Mouse (Mus musculus): ENCODE results near the gene Zdhhc17. TPM values are rescaled to one million over a fixed set of nuclear protein-coding genes. Genes with fewer than 3 reads are reported as not detected.

The Zdhhc17 gene
- polyA plus RNA-seq, 1 experiment from 2014 or later: 19.7 TPM

DNA sequence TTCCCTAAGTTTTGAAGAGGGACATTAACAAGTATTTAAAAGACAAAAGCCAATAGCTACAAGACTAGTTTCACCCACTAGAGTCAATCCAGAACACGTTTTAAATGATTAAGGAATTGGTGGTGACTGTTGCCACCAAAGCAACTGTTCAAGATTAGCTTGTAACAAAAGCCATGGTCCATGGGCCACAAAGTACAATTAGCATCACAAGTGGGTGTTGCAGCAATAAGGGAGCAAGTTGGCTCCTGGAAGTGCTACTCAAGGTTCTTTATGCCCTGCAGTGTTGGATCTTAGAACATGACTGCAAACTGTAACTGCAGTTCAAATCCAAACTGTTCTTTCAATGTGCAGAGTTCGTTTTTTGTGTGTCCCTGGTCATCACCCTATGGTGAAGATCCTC, 32.6 kb downstream of the Zdhhc17 start:
- no peak overlapping the region for H3K27ac ChIP-seq (ENCODE audit: low read depth, low read length)
- WGBS (ENCODE audit: insufficient replicate concordance): 49% methylated on average over 2 of the region's 2 CpGs
- H3K27me3 ChIP-seq (ENCODE audit: control insufficient read depth, insufficient read depth, low read length): no peaks in the 10 kb centered on the region
- no peak overlapping the region for H3K4me3 ChIP-seq (ENCODE audit: low read depth, low read length)
- no peak overlapping the region for H3K9ac ChIP-seq (ENCODE audit: low read depth, low read length)
- H3K9me3 ChIP-seq (replicated peaks; ENCODE audit: control insufficient read depth, low read length): no peaks in the 10 kb centered on the region
- no peaks in the 10 kb centered on the region for H3K4me1 ChIP-seq (ENCODE audit: control insufficient read depth, insufficient read depth, low read length)
- no peak for ATAC-seq (replicated peaks; ENCODE audit: insufficient number of reproducible peaks, low FRiP score, low TSS enrichment)
- peaks cover 6% of the 10 kb centered on the region; the same call in 1 of the 2 replicates for H3K36me3 ChIP-seq (ENCODE audit: control insufficient read depth, insufficient read depth, low read length)
- H3K4me2 ChIP-seq: no peak overlapping the region

DNA sequence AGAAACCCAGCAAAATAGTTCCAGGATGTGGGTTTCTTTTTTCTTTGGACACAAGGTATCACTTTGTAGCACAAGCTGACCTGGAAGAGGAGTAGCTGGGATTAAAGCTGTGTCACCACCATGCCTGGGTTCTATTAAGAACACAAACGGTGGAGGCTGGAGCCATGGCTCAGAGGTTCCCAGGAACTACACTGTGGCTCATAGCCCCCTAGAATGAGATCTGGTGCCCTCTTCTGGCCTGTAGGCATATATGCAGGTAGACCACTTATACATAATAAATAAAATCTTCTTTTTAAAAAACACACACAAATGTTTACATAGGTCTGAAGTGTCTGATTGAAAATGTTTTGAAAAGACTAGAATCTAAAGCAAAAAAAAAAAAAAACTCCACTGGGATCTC, 33.9 kb downstream of the Zdhhc17 start:
- 3% methylated on average over 1 of the region's 1 CpGs for WGBS (ENCODE audit: insufficient replicate concordance)
- no peak for ATAC-seq (replicated peaks; ENCODE audit: insufficient number of reproducible peaks, low FRiP score, low TSS enrichment)
- Histone ChIP-seq H3K9me3 (replicated peaks; ENCODE audit: control insufficient read depth, low read length) (no peaks in the 10 kb centered on the region), H3K4me3 (ENCODE audit: low read depth, low read length) (no peak overlapping the region), H3K9ac (ENCODE audit: low read depth, low read length) (no peak overlapping the region), H3K36me3 (ENCODE audit: control insufficient read depth, insufficient read depth, low read length) (peaks cover 8% of the 10 kb centered on the region; the same call in 1 of the 2 replicates), H3K4me1 (ENCODE audit: control insufficient read depth, insufficient read depth, low read length) (no peaks in the 10 kb centered on the region), H3K27me3 (ENCODE audit: control insufficient read depth, insufficient read depth, low read length) (no peaks in the 10 kb centered on the region), H3K4me2 (no peak overlapping the region), H3K27ac (ENCODE audit: low read depth, low read length) (no peak overlapping the region)

DNA sequence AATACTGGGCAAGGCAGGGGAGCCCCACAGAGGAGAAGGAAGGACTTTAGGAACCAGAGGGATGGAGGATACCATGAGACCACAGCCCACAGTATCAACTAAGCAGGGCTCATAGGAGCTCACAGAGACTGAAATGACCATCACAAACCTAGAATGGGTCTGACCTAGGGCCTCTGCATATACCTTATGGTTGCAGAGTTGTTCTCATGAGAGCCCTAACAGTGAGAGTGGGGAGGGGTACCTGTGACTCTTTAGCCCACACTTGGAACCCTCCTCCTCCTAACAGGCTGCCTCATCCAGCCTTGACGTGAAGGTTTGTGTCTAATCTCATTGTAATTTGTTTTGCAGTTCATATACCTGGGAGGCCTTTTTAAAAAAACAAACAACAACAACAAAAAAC, 35.1 kb downstream of the Zdhhc17 start:
- Histone ChIP-seq H3K36me3 (ENCODE audit: control insufficient read depth, insufficient read depth, low read length) (peaks cover 11% of the 10 kb centered on the region; the same call in 1 of the 2 replicates), H3K27me3 (ENCODE audit: control insufficient read depth, insufficient read depth, low read length) (no peaks in the 10 kb centered on the region), H3K4me1 (ENCODE audit: control insufficient read depth, insufficient read depth, low read length) (no peaks in the 10 kb centered on the region), H3K4me2 (no peak overlapping the region), H3K4me3 (ENCODE audit: low read depth, low read length) (no peak overlapping the region), H3K9me3 (replicated peaks; ENCODE audit: control insufficient read depth, low read length) (no peaks in the 10 kb centered on the region), H3K27ac (ENCODE audit: low read depth, low read length) (no peak overlapping the region), H3K9ac (ENCODE audit: low read depth, low read length) (no peak overlapping the region)
- ATAC-seq (replicated peaks; ENCODE audit: insufficient number of reproducible peaks, low FRiP score, low TSS enrichment): no peak
- WGBS (ENCODE audit: insufficient replicate concordance): 81% methylated on average over 1 of the region's 1 CpGs

DNA sequence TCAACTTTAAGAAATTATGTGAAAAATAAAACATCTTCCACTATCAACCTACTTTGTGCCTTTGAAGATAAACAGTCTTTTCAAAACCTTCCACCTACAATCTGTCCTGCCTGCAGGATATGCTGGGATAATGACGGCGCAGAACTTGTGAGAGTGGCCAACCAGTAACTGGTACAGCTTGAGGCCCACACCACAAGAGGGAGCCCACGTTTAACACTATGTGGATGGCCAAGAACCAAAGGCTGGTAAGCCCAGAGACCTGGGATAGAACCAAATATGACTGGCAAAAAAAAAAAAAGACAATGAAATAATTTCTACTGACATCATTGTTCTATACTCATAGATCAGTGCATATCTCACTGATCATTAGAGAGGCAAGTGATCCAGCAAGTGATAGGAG, 35.5 kb downstream of the Zdhhc17 start:
- no peak for ATAC-seq (replicated peaks; ENCODE audit: insufficient number of reproducible peaks, low FRiP score, low TSS enrichment)

GRCm38 (mm10) chr10:110971998-110972397, 37.9 kb downstream of the Zdhhc17 start:
- no peak overlapping the region for H3K4me3 ChIP-seq (ENCODE audit: low read depth, low read length)
- H3K4me1 ChIP-seq (ENCODE audit: control insufficient read depth, insufficient read depth, low read length): no peaks in the 10 kb centered on the region
- H3K9me3 ChIP-seq (replicated peaks; ENCODE audit: control insufficient read depth, low read length): no peaks in the 10 kb centered on the region
- no peak overlapping the region for H3K27ac ChIP-seq (ENCODE audit: low read depth, low read length)
- no peak overlapping the region for H3K9ac ChIP-seq (ENCODE audit: low read depth, low read length)
- H3K4me2 ChIP-seq: no peak overlapping the region
- 73% methylated on average over 9 of the region's 9 CpGs for WGBS (ENCODE audit: insufficient replicate concordance)
- H3K27me3 ChIP-seq (ENCODE audit: control insufficient read depth, insufficient read depth, low read length): no peaks in the 10 kb centered on the region
- peaks cover 8% of the 10 kb centered on the region; the same call in 1 of the 2 replicates for H3K36me3 ChIP-seq (ENCODE audit: control insufficient read depth, insufficient read depth, low read length)
- no peak for ATAC-seq (replicated peaks; ENCODE audit: insufficient number of reproducible peaks, low FRiP score, low TSS enrichment)

More for the DNA sequence above, 35.5 kb downstream of the Zdhhc17 start:
- Histone ChIP-seq H3K9me3 (replicated peaks; ENCODE audit: control insufficient read depth, low read length) (no peaks in the 10 kb centered on the region), H3K4me3 (ENCODE audit: low read depth, low read length) (no peak overlapping the region), H3K4me1 (ENCODE audit: control insufficient read depth, insufficient read depth, low read length) (no peaks in the 10 kb centered on the region), H3K27ac (ENCODE audit: low read depth, low read length) (no peak overlapping the region), H3K36me3 (ENCODE audit: control insufficient read depth, insufficient read depth, low read length) (peaks cover 11% of the 10 kb centered on the region; the same call in 1 of the 2 replicates), H3K27me3 (ENCODE audit: control insufficient read depth, insufficient read depth, low read length) (no peaks in the 10 kb centered on the region), H3K9ac (ENCODE audit: low read depth, low read length) (no peak overlapping the region), H3K4me2 (no peak overlapping the region)
- 58% methylated on average over 3 of the region's 3 CpGs for WGBS (ENCODE audit: insufficient replicate concordance)

DNA sequence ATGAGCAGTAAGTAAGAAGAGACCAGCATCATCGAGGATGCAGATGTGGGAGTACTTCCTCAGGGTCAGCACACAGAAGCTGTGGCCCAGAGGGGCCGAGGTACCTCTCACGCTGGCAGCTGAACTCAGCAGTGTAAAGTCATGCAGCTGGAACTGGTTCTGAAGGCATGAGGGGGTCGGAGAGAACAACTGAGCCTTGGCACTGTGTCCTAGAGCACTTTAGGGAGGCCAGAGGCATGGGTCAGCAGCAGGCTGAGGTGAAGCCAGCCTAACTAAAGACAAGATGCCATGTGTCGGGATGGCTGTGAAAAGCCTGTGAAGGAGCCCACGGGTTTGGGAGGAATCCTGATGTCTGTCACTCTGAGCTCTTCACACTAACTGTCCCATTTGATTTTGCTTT, 38.5 kb downstream of the Zdhhc17 start:
- 85% methylated on average over 6 of the region's 6 CpGs for WGBS (ENCODE audit: insufficient replicate concordance)
- Histone ChIP-seq H3K9ac (ENCODE audit: low read depth, low read length) (no peak overlapping the region), H3K9me3 (replicated peaks; ENCODE audit: control insufficient read depth, low read length) (no peaks in the 10 kb centered on the region), H3K36me3 (ENCODE audit: control insufficient read depth, insufficient read depth, low read length) (peaks cover 8% of the 10 kb centered on the region; the same call in 1 of the 2 replicates), H3K27me3 (ENCODE audit: control insufficient read depth, insufficient read depth, low read length) (no peaks in the 10 kb centered on the region), H3K4me3 (ENCODE audit: low read depth, low read length) (no peak overlapping the region), H3K4me1 (ENCODE audit: control insufficient read depth, insufficient read depth, low read length) (no peaks in the 10 kb centered on the region), H3K4me2 (no peak overlapping the region), H3K27ac (ENCODE audit: low read depth, low read length) (no peak overlapping the region)
- no peak for ATAC-seq (replicated peaks; ENCODE audit: insufficient number of reproducible peaks, low FRiP score, low TSS enrichment)

DNA sequence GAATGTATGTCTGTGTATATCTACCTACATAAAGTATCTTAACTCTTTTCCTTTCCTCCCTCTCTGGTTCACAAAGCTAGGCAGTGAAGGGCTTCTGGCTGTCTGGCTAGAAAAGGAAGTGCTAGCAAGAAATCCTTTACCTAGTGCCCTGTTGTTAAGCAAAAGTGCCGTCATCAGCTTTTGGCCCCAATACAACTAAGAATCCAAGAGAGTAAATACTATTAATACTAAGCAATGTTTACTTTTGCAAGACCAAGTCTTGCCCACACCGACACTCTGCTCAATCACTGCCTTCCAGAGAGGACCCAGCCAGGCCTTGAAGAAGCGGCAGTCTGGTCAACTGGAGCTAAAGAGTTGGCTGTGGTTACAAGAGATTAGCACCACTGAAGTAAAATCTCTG, 38.9 kb downstream of the Zdhhc17 start:
- Histone ChIP-seq H3K4me3 (ENCODE audit: low read depth, low read length) (no peak overlapping the region), H3K4me2 (no peak overlapping the region), H3K9ac (ENCODE audit: low read depth, low read length) (no peak overlapping the region), H3K27me3 (ENCODE audit: control insufficient read depth, insufficient read depth, low read length) (no peaks in the 10 kb centered on the region), H3K27ac (ENCODE audit: low read depth, low read length) (no peak overlapping the region), H3K36me3 (ENCODE audit: control insufficient read depth, insufficient read depth, low read length) (peaks cover 8% of the 10 kb centered on the region; the same call in 1 of the 2 replicates), H3K4me1 (ENCODE audit: control insufficient read depth, insufficient read depth, low read length) (no peaks in the 10 kb centered on the region), H3K9me3 (replicated peaks; ENCODE audit: control insufficient read depth, low read length) (no peaks in the 10 kb centered on the region)
- no peak for ATAC-seq (replicated peaks; ENCODE audit: insufficient number of reproducible peaks, low FRiP score, low TSS enrichment)
- WGBS (ENCODE audit: insufficient replicate concordance): 84% methylated on average over 3 of the region's 3 CpGs

DNA sequence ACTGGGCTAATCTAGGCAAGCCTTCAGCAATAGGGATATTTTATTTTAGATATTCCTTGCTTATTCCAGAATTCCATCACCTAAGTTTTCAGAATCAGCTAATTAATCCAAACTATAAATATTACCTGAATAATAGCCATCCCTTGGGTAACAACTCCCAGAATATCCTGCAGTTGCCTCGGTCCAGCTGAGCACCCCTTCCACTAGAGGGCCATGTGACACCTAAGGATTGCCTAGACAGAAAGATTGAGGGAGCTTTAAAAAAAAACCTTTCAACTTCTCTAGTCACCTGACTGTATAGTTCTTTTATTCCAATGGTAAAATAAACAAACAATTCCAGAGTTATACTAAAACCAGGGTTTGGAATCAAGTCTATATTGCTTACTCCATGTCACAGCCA, 47.8 kb downstream of the Zdhhc17 start:
- H3K4me3 ChIP-seq (ENCODE audit: low read depth, low read length): no peak overlapping the region
- H3K9ac ChIP-seq (ENCODE audit: low read depth, low read length): no peak overlapping the region
- no peaks in the 10 kb centered on the region for H3K9me3 ChIP-seq (replicated peaks; ENCODE audit: control insufficient read depth, low read length)
- peaks cover 6% of the 10 kb centered on the region; the same call in 1 of the 2 replicates for H3K4me1 ChIP-seq (ENCODE audit: control insufficient read depth, insufficient read depth, low read length)
- no peak for ATAC-seq (replicated peaks; ENCODE audit: insufficient number of reproducible peaks, low FRiP score, low TSS enrichment)
- WGBS (ENCODE audit: insufficient replicate concordance): 54% methylated on average over 1 of the region's 1 CpGs
- no peaks in the 10 kb centered on the region for H3K27me3 ChIP-seq (ENCODE audit: control insufficient read depth, insufficient read depth, low read length)
- H3K27ac ChIP-seq (ENCODE audit: low read depth, low read length): no peak overlapping the region
- 0 out of 2 replicates have a peak, but pooled peaks cover 2% of the 10 kb centered on the region for H3K36me3 ChIP-seq (ENCODE audit: control insufficient read depth, insufficient read depth, low read length)
- H3K4me2 ChIP-seq: no peak overlapping the region

DNA sequence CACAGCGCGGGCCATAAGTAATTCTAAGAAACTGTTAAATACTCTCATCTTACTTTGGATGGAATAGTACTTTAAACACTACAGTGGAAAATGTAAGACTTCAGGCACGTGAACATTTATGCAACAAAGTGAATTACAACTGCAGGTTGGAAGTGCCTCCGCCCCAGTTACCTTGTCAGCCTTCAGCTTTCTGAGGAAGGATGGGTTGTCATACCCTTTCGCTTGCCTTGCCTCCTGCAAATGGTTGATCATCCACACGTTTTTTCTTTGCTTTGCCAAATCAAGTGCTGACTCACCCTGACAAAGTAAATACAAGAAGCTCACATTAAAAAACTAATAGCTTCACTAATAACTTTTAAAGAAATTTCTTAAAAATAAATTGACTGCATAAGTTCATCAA, 49.1 kb downstream of the Zdhhc17 start:
- Histone ChIP-seq H3K4me1 (ENCODE audit: control insufficient read depth, insufficient read depth, low read length) (peaks cover 6% of the 10 kb centered on the region; the same call in 1 of the 2 replicates), H3K9ac (ENCODE audit: low read depth, low read length) (no peak overlapping the region), H3K4me3 (ENCODE audit: low read depth, low read length) (no peak overlapping the region), H3K36me3 (ENCODE audit: control insufficient read depth, insufficient read depth, low read length) (0 out of 2 replicates have a peak, but pooled peaks cover 2% of the 10 kb centered on the region), H3K27ac (ENCODE audit: low read depth, low read length) (no peak overlapping the region), H3K9me3 (replicated peaks; ENCODE audit: control insufficient read depth, low read length) (no peaks in the 10 kb centered on the region), H3K27me3 (ENCODE audit: control insufficient read depth, insufficient read depth, low read length) (no peaks in the 10 kb centered on the region), H3K4me2 (no peak overlapping the region)
- ATAC-seq (replicated peaks; ENCODE audit: insufficient number of reproducible peaks, low FRiP score, low TSS enrichment): no peak
- WGBS (ENCODE audit: insufficient replicate concordance): 90% methylated on average over 6 of the region's 6 CpGs
